Mouse (Mus musculus): Measurements from ENCODE around the gene Map3k20.
A peak's percentile ranks its signal among the peaks of the same experiment; 100 is the strongest.

Gene Map3k20

DNA sequence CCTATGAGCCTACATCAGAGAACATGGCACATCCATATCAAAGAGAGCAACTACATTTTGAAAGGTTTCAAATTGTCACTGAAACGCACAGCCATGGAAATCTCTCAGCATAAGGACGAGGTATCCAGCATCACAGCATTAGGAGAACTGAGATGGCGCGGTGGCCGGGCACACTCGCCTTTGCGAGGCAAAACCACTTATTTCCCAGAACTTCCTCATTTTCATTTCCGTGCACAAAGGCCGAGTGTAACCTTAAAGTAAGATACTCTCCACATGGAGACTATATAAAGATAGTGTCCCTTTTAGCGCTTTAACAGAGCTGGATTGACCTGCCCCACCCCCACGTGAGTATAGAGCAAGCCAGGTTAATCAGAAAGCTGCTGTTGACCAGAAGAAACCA lies 94.0 kb downstream of the Map3k20 start:
- no peak for DNase-seq (ENCODE audit: low read depth)

DNA sequence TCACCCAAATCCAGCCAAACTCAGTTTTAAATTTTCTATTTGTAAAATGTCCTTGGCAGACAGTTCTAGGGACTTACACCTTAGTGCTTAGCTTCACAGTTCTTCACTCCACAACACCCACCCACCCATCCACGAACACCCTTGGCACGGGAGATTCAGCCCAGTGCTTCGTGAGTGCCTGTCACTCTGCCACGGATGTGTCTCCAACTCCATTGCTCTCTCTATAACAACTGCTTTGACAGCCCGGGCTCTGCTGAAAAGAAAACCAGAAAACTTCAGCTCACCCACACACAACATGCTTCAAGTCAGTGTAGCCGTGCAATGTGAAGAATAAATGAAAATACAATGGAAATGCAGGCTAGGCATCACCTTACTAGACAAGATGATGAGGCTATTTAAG lies 97.2 kb downstream of the Map3k20 start:
- DNase-seq (ENCODE audit: low read depth) = no peak

DNA sequence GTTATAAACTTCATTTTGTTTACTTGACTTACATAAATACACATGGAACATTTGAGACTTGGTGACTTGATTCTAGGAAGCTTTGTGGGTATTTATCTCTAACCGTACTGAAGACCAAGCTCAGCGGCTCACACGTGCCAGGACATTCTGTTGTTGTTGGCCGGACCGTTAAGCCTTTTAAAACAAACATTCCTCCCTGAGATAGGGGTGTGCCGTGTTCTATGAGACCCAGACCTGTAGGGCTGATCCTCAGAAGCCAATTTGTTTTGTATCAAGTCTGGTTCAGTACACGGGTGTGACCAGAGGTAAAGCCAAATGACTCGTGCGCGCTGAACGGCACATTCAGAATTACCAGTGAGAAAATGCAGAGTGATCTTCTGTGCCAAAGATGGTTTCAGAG lies 97.9 kb downstream of the Map3k20 start:
- no peak for DNase-seq (ENCODE audit: low read depth)

GRCm38 (mm10) chr2:72389411-72389810 lies 104.0 kb downstream of the Map3k20 start:
- no peak for DNase-seq (ENCODE audit: low read depth)

- peak; percentile 77 for DNase-seq (ENCODE audit: low read depth)
Observed at GRCm38 (mm10) chr2:72389942-72390341, 104.5 kb downstream of the Map3k20 start.

- DNase-seq (ENCODE audit: low read depth) = no peak
Observed at GRCm38 (mm10) chr2:72390474-72390873, 105.0 kb downstream of the Map3k20 start.

- no peak for DNase-seq (ENCODE audit: low read depth)
Observed at GRCm38 (mm10) chr2:72391024-72391423, 105.6 kb downstream of the Map3k20 start.

- no peak for DNase-seq (ENCODE audit: low read depth)
Observed at GRCm38 (mm10) chr2:72391721-72392120, 106.3 kb downstream of the Map3k20 start.

GRCm38 (mm10) chr2:72392316-72392715 lies 106.9 kb downstream of the Map3k20 start:
- DNase-seq (ENCODE audit: low read depth) = no peak

GRCm38 (mm10) chr2:72396934-72397333 lies 111.5 kb downstream of the Map3k20 start:
- DNase-seq (ENCODE audit: low read depth) = no peak

DNA sequence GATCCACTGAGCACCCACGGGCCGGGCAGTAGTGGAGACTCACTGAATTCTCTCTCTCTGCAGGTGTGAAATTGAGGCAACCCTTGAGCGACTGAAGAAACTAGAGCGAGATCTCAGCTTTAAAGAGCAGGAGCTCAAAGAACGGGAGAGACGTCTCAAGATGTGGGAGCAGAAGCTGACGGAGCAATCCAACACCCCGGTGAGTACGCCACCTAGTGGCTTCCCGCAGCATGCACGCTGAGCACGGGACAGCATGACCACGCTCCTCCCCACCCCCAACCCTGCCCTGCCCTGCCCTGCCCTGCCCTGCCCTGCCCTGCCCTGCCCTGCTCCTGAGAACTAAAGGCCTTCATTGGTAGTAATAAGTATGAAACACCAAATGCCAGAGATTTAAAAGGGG lies 112.8 kb downstream of the Map3k20 start:
- DNase-seq (ENCODE audit: low read depth) = peak; percentile 38

DNA sequence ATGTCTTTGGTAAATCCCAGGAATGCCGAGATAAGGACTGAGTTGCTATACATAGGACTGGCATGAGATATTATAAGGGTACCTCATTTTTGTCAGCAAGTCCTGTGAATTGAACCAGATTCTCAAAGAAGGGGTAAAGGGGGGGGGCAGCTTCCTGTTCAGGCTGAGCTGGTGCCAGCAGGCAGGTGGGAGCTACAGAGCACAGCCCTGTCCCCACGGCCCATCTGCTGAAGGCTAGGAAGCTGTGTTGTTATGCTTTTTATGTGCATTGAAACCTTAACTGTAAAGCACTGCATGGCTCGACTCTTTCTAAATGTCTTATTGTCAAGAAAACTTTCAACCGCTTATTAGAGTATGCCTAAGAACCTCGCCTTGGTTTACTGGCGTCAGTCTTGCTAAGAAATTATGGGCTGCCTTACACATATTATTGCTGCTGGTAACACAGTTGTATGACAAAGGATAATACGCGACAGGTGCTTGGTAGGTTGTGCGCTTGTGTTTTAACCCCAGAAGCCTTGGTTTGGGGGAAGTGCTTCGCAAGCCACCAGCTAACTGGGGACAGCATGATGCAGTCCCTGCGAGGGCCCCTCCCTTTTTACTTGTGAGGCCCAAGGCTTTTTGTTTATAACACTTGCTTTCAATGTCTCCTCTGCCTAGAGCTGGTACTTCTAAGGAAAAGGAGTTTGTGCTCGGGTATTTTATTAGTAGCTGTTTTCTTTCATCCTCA lies 114.2 kb downstream of the Map3k20 start:
- no peak for DNase-seq (ENCODE audit: low read depth)

GRCm38 (mm10) chr2:72401290-72401689 lies 115.9 kb downstream of the Map3k20 start:
- no peak for DNase-seq (ENCODE audit: low read depth)

- no peak for DNase-seq (ENCODE audit: low read depth)
Observed at GRCm38 (mm10) chr2:72405621-72406555, 120.5 kb downstream of the Map3k20 start.

GRCm38 (mm10) chr2:72406701-72407100 lies 121.3 kb downstream of the Map3k20 start:
- DNase-seq (ENCODE audit: low read depth) = peak; percentile 24

GRCm38 (mm10) chr2:72407341-72408092 lies 122.1 kb downstream of the Map3k20 start:
- DNase-seq (ENCODE audit: low read depth) = no peak

GRCm38 (mm10) chr2:72409968-72410367 lies 124.5 kb downstream of the Map3k20 start:
- DNase-seq (ENCODE audit: low read depth) = no peak

DNA sequence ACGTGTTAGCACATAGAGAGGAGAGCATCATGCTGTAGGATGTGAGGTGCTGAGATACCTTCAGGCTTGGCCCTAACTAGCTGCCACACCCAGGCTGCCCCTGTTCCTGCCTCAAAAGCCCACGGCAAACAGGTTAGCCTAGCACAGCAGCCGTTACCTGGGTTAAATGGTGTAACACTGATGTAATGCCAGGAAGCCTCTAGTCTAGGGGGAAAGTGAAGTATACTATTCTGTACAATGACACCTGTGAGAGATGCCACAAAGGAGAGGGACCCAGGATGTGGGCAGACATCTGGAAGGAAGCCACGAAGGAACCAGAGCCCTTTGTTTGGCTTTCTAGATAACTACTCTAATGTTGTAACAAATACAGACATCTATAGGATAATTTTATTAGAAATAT lies 126.8 kb downstream of the Map3k20 start:
- DNase-seq (ENCODE audit: low read depth) = no peak

DNA sequence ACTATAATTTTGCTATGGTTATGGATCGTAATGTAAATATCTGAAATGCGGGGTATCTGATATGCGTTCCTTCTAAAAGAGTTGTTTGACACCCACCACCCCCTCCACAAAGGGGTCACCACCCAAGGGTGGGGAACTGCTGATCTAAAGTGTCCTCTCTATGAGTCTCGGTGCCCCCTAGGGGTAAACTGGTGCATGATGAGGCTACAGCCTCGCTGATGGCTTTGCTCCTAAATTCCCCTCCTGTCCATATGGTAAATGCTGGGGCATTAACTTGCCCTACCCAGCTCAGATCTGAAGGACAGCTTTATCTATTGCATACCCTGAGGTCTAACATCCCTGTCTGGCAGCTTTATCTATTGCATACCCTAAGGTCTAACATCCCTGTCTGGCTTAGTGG lies 130.0 kb downstream of the Map3k20 start:
- DNase-seq (ENCODE audit: low read depth) = no peak

- no peak for DNase-seq (ENCODE audit: low read depth)
Observed at GRCm38 (mm10) chr2:72416095-72417080, 131.0 kb downstream of the Map3k20 start.

DNA sequence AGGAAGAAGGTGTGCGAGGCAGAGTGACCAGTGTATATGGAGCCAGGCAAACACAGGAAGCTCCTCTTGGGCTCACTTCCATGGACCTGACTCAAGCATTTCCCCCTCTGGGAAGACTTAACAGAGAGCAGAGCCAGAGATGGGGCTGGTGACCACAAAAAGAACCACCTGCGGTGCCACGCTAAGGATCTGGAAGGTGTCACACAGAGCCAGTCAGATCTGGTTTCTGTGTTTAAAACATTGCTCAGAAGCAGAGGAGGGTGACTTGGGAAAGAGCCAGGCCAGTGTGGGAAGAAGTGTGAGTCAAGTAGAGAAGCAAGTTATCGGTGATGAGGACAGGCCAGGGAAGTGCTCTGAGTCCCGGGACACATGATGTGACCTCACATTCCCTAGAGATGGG lies 135.1 kb downstream of the Map3k20 start:
- no peak for DNase-seq (ENCODE audit: low read depth)

Measured in induced T-regulatory cell, adult 2 months (primary cell).